Mouse (Mus musculus) forebrain, embryonic 15.5 days (tissue): ENCODE data around the gene Cep85l. TPM values are rescaled to one million over a fixed set of nuclear protein-coding genes. Genes with fewer than 3 reads are reported as not detected.

Experiments
- ATAC-seq: fragments of 200-750 bp; cut with Nextera tagmentation; replicated peaks from 2 replicates; pipeline ENCODE4 v1.8.0; 2017; ENCODE audit warnings: mild to moderate bottlenecking, moderate TSS enrichment, moderate library complexity
- H3K27ac ChIP-seq: fragments of 300-500 bp; sonication (generic); replicated peaks from 2 replicates; pipeline ENCODE4 v1.5.1; 2015; ENCODE audit warnings: mild to moderate bottlenecking, inconsistent platforms
- H3K27me3 ChIP-seq: fragments of 300-500 bp; sonication (generic); 2 replicates; pipeline ENCODE4 v1.6.1; 2015; ENCODE audit warnings: inconsistent platforms
- H3K36me3 ChIP-seq: fragments of 300-500 bp; sonication (generic); 2 replicates; pipeline ENCODE4 v1.6.1; 2015; ENCODE audit warnings: mild to moderate bottlenecking, inconsistent platforms
- H3K4me1 ChIP-seq: fragments of 300-500 bp; sonication (generic); 2 replicates; pipeline ENCODE4 v1.6.1; 2015; ENCODE audit warnings: inconsistent platforms
- H3K4me2 ChIP-seq: fragments of 300-500 bp; sonication (generic); replicated peaks from 2 replicates; pipeline ENCODE4 v1.6.1; 2015; ENCODE audit warnings: mild to moderate bottlenecking, inconsistent platforms
- H3K4me3 ChIP-seq: fragments of 300-500 bp; sonication (generic); 2 replicates; pipeline ENCODE4 v1.5.1; 2015; ENCODE audit warnings: mild to moderate bottlenecking, inconsistent platforms
- H3K9ac ChIP-seq: fragments of 300-500 bp; sonication (generic); replicated peaks from 2 replicates; pipeline ENCODE4 v1.6.1; 2015; ENCODE audit warnings: mild to moderate bottlenecking, inconsistent platforms
- H3K9me3 ChIP-seq: fragments of 300-500 bp; sonication (generic); 2 replicates; pipeline ENCODE4 v1.6.1; 2016; ENCODE audit warnings: inconsistent platforms
- WGBS: fragments of 180-500 bp; shearing (Covaris S2); methylation state at CpG from one replicate; pipeline ENCODE4 v1.1.7; 2015; ENCODE audit warnings: mixed read lengths; 5-methylcytosine and 5-hydroxymethylcytosine counted together
- polyA plus RNA-seq: library from polyadenylated mRNA; unstranded; fragments of >200 nt; fragmentation: Nextera tagmentation; extraction: Ambion mirVana; gene quantifications from 2 replicates; pipeline ENCODE4 v1.2.1, GENCODE M21; 2015

Gene Cep85l
- polyA plus RNA-seq, 1 experiment from 2014 or later: 10.1 TPM

DNA sequence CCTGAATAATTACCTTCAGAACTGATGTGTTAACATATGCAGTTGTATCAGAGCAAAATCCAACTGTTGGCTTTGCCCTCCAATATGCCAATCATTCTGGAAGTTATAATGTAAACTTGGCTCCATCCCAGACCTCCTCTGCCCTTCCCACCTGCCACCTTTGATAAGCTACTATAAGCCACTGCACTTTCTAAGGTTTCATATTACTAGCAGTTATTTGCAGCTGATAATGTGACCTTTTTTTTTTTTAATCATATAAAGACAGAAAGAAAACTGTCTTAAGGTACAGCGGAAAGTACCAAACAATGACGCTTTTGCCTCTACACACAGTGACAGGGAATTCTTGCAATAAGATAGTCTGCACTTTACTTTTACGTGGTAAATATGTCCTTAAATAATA is 43.8 kb downstream of the Cep85l start:
- Histone ChIP-seq H3K36me3 (no peaks in the 10 kb centered on the region), H3K4me2 (no peak overlapping the region), H3K9me3 (no peaks in the 10 kb centered on the region), H3K4me1 (peaks cover 9% of the 10 kb centered on the region; the same call in 1 of the 2 replicates), H3K27ac (no peak overlapping the region), H3K9ac (no peak overlapping the region), H3K4me3 (no peak overlapping the region), H3K27me3 (no peaks in the 10 kb centered on the region)
- no peak for ATAC-seq
- 91% methylated on average over 3 of the region's 3 CpGs for WGBS

DNA sequence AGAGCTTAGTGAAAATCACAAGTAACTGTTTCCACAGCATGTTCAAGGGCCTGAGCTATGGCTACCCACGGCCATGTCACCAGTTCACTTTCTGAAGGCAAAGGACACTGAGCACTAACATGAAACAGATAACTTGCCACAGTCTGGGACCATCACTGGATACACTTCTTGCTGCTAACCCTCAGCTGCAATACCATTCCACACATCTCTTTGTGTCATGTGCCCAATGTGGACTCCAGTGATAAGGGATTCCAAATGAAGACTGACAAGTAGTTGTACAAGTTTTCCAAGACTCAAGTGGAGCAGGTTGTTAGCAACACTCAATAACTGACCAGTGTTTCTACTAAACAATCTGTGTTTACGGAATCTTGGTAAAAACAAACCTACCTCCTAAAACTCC is 44.5 kb downstream of the Cep85l start:
- H3K4me2 ChIP-seq: no peak overlapping the region
- no peaks in the 10 kb centered on the region for H3K27me3 ChIP-seq
- no peak overlapping the region for H3K4me3 ChIP-seq
- 95% methylated on average over 2 of the region's 2 CpGs for WGBS
- H3K27ac ChIP-seq: no peak overlapping the region
- no peak overlapping the region for H3K9ac ChIP-seq
- no peaks in the 10 kb centered on the region for H3K9me3 ChIP-seq
- H3K4me1 ChIP-seq: peaks cover 9% of the 10 kb centered on the region; the same call in 1 of the 2 replicates
- no peaks in the 10 kb centered on the region for H3K36me3 ChIP-seq
- no peak for ATAC-seq

- no peaks in the 10 kb centered on the region for H3K27me3 ChIP-seq
- H3K4me2 ChIP-seq: no peak overlapping the region
- H3K27ac ChIP-seq: no peak overlapping the region
- WGBS: 85% methylated on average over 2 of the region's 2 CpGs
- ATAC-seq: no peak
- H3K4me1 ChIP-seq: peaks cover 17% of the 10 kb centered on the region; the same call in 1 of the 2 replicates
- H3K36me3 ChIP-seq: no peaks in the 10 kb centered on the region
- H3K9me3 ChIP-seq: no peaks in the 10 kb centered on the region
- H3K9ac ChIP-seq: no peak overlapping the region
- H3K4me3 ChIP-seq: no peak overlapping the region
These were observed 47.0 kb downstream of the Cep85l start for GRCm38 (mm10) chr10:53332752-53333151.

DNA sequence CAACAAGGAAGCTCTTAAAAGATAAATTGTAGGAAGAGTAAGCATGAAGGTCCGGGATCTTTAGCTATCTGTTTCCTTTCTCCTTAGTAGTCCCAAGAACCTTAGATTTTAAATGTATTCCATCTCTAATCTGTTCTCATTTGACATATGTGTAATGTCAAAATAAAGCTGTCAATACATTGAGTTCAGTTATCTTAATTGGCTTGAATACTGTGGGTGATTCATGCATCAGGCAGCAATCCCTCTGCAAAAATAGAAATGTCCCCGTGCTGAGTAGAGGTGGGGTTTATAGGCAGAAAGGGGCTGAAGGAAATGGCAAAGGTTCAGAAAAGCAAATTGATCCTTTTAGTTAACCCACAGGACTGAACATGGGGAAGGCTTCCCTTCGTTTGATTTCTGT is 50.5 kb downstream of the Cep85l start:
- Histone ChIP-seq H3K4me2 (no peak overlapping the region), H3K27me3 (no peaks in the 10 kb centered on the region), H3K4me3 (no peak overlapping the region), H3K36me3 (no peaks in the 10 kb centered on the region), H3K27ac (no peak overlapping the region), H3K4me1 (0 out of 2 replicates have a peak, but pooled peaks cover 8% of the 10 kb centered on the region), H3K9ac (no peak overlapping the region), H3K9me3 (no peaks in the 10 kb centered on the region)
- 63% methylated on average over 3 of the region's 3 CpGs for WGBS
- ATAC-seq: no peak

DNA sequence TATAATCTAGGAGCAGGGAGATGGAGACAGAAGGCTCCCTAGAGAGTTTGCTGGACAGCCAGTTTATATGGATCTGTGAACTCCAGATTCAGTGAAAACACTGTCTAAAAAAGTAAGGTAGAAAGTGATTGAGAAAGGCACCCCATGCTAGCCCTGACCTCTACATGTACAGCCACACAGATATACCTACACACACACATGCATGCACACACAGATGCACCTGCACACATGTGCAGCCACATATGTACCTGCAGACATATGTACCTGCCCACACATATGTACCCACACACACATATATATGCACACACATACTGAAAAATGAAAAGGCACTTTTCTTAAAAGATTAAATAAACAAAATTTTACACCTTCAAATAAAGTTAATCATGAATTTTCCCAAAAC is 53.4 kb downstream of the Cep85l start:
- Histone ChIP-seq H3K27ac (no peak overlapping the region), H3K4me1 (0 out of 2 replicates have a peak, but pooled peaks cover 8% of the 10 kb centered on the region), H3K9me3 (no peaks in the 10 kb centered on the region), H3K4me2 (no peak overlapping the region), H3K36me3 (no peaks in the 10 kb centered on the region), H3K9ac (no peak overlapping the region), H3K27me3 (no peaks in the 10 kb centered on the region), H3K4me3 (no peak overlapping the region)
- ATAC-seq: no peak

- Histone ChIP-seq H3K27ac (no peak overlapping the region), H3K4me3 (no peak overlapping the region), H3K9ac (no peak overlapping the region), H3K4me1 (0 out of 2 replicates have a peak, but pooled peaks cover 8% of the 10 kb centered on the region), H3K9me3 (no peaks in the 10 kb centered on the region), H3K27me3 (no peaks in the 10 kb centered on the region), H3K4me2 (no peak overlapping the region), H3K36me3 (no peaks in the 10 kb centered on the region)
- WGBS: 82% methylated on average over 1 of the region's 1 CpGs
- no peak for ATAC-seq
These were observed 55.1 kb downstream of the Cep85l start for GRCm38 (mm10) chr10:53324663-53325062.

- H3K36me3 ChIP-seq: no peaks in the 10 kb centered on the region
- H3K4me2 ChIP-seq: no peak overlapping the region
- H3K9ac ChIP-seq: no peak overlapping the region
- H3K4me1 ChIP-seq: no peaks in the 10 kb centered on the region
- no peak overlapping the region for H3K27ac ChIP-seq
- no peaks in the 10 kb centered on the region for H3K27me3 ChIP-seq
- ATAC-seq: no peak
- no peak overlapping the region for H3K4me3 ChIP-seq
- no peaks in the 10 kb centered on the region for H3K9me3 ChIP-seq
These were observed 56.4 kb downstream of the Cep85l start for GRCm38 (mm10) chr10:53323367-53323766.

GRCm38 (mm10) chr10:53306674-53307073 is 73.1 kb downstream of the Cep85l start:
- Histone ChIP-seq H3K36me3 (no peaks in the 10 kb centered on the region), H3K27me3 (no peaks in the 10 kb centered on the region), H3K4me2 (no peak overlapping the region), H3K27ac (no peak overlapping the region), H3K4me3 (no peak overlapping the region), H3K9me3 (no peaks in the 10 kb centered on the region), H3K4me1 (peaks cover 4% of the 10 kb centered on the region; the same call in 1 of the 2 replicates), H3K9ac (no peak overlapping the region)
- ATAC-seq: no peak
- 92% methylated on average over 3 of the region's 3 CpGs for WGBS

DNA sequence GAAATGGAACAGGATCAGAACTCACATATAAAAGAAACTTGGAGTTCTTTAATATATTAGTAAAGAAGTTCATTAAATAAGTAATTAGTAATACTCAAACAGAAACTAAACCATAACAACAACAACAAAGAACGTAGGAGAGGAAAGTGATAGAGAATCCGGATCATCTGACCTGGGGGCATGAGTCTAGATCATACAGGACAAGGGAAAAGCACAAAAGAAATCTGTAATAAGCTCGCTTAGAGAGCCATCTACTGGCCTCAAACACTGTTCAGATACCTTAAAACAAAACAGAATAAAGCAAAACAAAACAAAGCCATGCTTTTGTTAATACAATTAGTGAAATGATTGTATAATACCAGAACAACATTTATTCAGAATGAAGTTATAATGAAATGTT is 73.9 kb downstream of the Cep85l start:
- Histone ChIP-seq H3K9me3 (no peaks in the 10 kb centered on the region), H3K27ac (no peak overlapping the region), H3K36me3 (no peaks in the 10 kb centered on the region), H3K9ac (no peak overlapping the region), H3K4me2 (no peak overlapping the region), H3K27me3 (no peaks in the 10 kb centered on the region), H3K4me3 (no peak overlapping the region), H3K4me1 (peaks cover 4% of the 10 kb centered on the region; the same call in 1 of the 2 replicates)
- 24% methylated on average over 3 of the region's 3 CpGs for WGBS
- ATAC-seq: no peak; the same call in 1 of the 2 replicates

DNA sequence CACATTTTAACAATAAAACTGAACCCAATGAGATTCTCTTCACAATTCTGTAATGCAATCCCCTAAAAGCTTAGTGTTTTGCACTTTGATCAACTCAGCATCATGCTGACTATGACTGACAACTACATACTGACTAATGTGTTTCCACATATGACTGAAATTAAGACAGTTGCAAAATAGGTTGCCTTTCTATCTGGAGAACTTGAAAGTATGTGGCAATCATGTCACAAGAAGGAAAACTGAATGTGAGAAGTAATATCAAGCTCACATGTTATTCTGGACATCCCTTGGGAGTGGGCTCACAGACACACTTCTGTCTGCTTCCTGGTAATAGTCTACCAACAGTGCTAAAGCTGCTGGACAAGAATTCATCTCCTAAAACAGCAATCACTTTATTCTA is 94.6 kb downstream of the Cep85l start:
- Histone ChIP-seq H3K9ac (no peak overlapping the region), H3K27me3 (no peaks in the 10 kb centered on the region), H3K4me3 (no peak overlapping the region), H3K4me2 (no peak overlapping the region), H3K36me3 (peaks cover 25% of the 10 kb centered on the region), H3K27ac (no peak overlapping the region), H3K4me1 (no peaks in the 10 kb centered on the region), H3K9me3 (no peaks in the 10 kb centered on the region)
- ATAC-seq: no peak

- H3K9me3 ChIP-seq: no peaks in the 10 kb centered on the region
- no peak overlapping the region for H3K4me2 ChIP-seq
- no peak overlapping the region for H3K9ac ChIP-seq
- no peaks in the 10 kb centered on the region for H3K4me1 ChIP-seq
- no peak for ATAC-seq
- no peak overlapping the region for H3K4me3 ChIP-seq
- no peaks in the 10 kb centered on the region for H3K27me3 ChIP-seq
- no peak overlapping the region for H3K27ac ChIP-seq
- H3K36me3 ChIP-seq: peaks cover under 1% of the 10 kb centered on the region; the same call in 1 of the 2 replicates
These were observed 107.5 kb downstream of the Cep85l start for GRCm38 (mm10) chr10:53272228-53272627.

- 33% methylated on average over 1 of the region's 1 CpGs for WGBS
- no peaks in the 10 kb centered on the region for H3K4me1 ChIP-seq
These were observed 117.7 kb downstream of the Cep85l start for GRCm38 (mm10) chr10:53262021-53262420.

DNA sequence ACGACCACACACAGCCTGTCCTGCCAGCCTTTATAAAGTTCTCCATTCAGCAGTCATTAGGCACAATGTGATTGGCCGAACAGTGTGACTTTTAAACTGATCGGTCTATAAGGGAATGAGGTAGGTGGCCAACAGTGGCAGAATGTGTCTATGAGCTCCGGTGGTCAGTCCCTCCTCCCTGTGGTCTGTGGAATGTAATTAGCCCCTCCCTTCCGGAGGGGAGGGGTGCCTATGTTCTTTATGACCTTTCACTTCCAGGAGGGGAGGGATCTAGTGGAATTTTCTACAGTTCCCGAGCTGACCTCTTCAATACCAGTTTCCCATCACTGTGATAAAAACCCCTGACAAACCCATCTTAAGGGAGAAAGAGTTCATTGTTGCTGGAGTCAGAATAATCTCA is 144.4 kb downstream of the Cep85l start:
- WGBS: 77% methylated on average over 6 of the region's 6 CpGs
- H3K4me1 ChIP-seq: no peaks in the 10 kb centered on the region
- H3K4me2 ChIP-seq: no peak overlapping the region
- no peaks in the 10 kb centered on the region for H3K27me3 ChIP-seq
- ATAC-seq: no peak
- no peaks in the 10 kb centered on the region for H3K36me3 ChIP-seq
- H3K9me3 ChIP-seq: no peaks in the 10 kb centered on the region; the same call in 1 of the 2 replicates
- no peak overlapping the region for H3K27ac ChIP-seq
- H3K4me3 ChIP-seq: no peak overlapping the region
- no peak overlapping the region for H3K9ac ChIP-seq

More at GRCm38 (mm10) chr10:53262021-53262420, 117.7 kb downstream of the Cep85l start:
- H3K36me3 ChIP-seq: no peaks in the 10 kb centered on the region
- no peak overlapping the region for H3K4me3 ChIP-seq
- H3K27ac ChIP-seq: no peak overlapping the region
- no peaks in the 10 kb centered on the region for H3K27me3 ChIP-seq
- no peak overlapping the region for H3K9ac ChIP-seq
- no peaks in the 10 kb centered on the region for H3K9me3 ChIP-seq
- H3K4me2 ChIP-seq: no peak overlapping the region
- no peak for ATAC-seq
